Mouse (Mus musculus) cerebellum, adult 2 months (tissue): ENCODE results near the gene Trim56.

Source experiments
- CTCF ChIP-seq: fragments of 200-500 bp; IDR thresholded peaks from 2 replicates; pipeline ENCODE4 v1.5.1; 2011; ENCODE audit warnings: low read depth, mild to moderate bottlenecking, control low read depth, low read length, moderate library complexity, borderline replicate concordance; ENCODE audit not compliant: insufficient read depth
- POLR2A ChIP-seq: fragments of 200-500 bp; IDR thresholded peaks from 2 replicates; pipeline ENCODE4 v1.6.1; 2011; ENCODE audit warnings: low read length, control low read depth, borderline replicate concordance; ENCODE audit not compliant: insufficient read depth

DNA sequence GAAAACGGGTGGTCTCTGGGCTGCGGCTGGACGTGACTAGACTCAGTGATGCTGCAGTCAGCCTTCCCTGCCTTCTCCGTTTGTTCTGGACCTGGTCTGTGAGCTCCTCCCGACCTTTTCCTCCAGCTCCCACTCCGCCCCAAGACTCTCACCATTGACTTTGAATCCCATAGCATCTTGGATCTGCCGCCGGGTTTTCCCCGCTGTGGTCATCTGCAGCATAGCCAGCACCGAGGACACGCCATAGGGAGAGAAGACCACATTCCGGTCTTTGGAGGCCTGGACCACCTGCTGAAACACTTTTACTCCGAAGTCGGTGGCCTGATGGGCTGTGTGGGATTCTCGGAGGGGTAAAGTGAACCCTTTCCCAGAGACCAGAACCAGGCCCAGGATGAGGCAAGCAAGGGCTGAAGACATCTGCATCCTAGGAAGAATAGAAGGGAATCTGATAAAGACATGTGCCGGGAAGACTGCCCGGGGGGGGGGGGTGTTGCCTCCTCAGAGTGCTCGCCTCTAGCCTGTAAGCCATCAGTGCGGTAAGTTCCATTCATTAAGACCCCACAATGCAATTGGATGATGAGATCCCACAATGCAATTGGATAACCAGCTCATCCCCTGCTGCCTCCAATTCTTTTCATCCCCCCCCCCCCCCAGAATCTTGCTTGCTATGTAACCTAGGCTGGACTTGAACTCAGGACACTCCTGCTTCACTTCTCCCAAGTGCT lies 45.0 kb downstream of the Trim56 start:
- TF ChIP-seq CTCF (no peak), POLR2A (no peak)
